In the genomic region with DNA sequence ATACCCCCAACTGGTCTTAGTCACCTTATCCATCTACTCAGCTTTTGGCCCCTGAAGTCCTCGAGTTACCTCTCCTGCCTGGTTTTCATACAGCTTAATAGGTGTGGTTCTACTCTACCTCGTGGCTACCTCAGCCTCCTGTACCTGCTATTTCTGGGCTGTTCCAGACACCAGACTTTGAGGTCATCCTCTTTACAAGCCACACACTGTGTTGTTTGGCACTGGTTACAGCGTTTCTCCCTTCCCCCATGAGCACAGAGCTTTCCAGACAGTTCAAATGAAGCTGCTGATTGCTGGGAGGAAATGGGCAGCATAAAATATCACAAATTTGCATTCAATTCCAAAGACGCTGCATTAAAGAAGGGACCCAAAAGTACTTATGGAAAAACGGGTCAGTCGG, we compare ENCODE assay signal across 32 mouse cellular contexts.
"Had no signal": no experiment of that assay in that cellular context is flagged by ENCODE, and none has a peak within 500 bp of the region (broad histone marks: within the 10 kb centered on the region; RNA-seq: fewer than 3 reads in every experiment).

No protein-coding gene starts in this region.

- H3K4me2 ChIP-seq: limb, embryonic 12.5 days; limb, embryonic 13.5 days; limb, embryonic 15.5 days; liver, embryonic 11.5 days; liver, embryonic 12.5 days; liver, embryonic 13.5 days; liver, embryonic 15.5 days; lung, embryonic 14.5 days; lung, embryonic 15.5 days; midbrain, embryonic 11.5 days; midbrain, embryonic 12.5 days; midbrain, embryonic 13.5 days; midbrain, embryonic 15.5 days; neural tube, embryonic 12.5 days had no signal

- H3K27ac ChIP-seq: limb, embryonic 10.5 days; limb, embryonic 12.5 days; limb, embryonic 13.5 days; limb, embryonic 15.5 days; liver, embryonic 12.5 days; liver, embryonic 13.5 days; liver, embryonic 14.5 days; liver, embryonic 15.5 days; lung, embryonic 15.5 days; macrophage; midbrain, embryonic 10.5 days; midbrain, embryonic 12.5 days; midbrain, embryonic 13.5 days; midbrain, embryonic 15.5 days; neural tube, embryonic 12.5 days had no signal

- H3K9me3 ChIP-seq: limb, embryonic 10.5 days; limb, embryonic 12.5 days; limb, embryonic 13.5 days; limb, embryonic 15.5 days; liver, embryonic 12.5 days; liver, embryonic 13.5 days; liver, embryonic 15.5 days; lung, embryonic 15.5 days; megakaryocyte, embryonic 14.5 days; midbrain, embryonic 10.5 days; midbrain, embryonic 12.5 days; midbrain, embryonic 13.5 days; midbrain, embryonic 15.5 days; neural tube, embryonic 12.5 days had no signal

- H3K4me3 ChIP-seq: limb, embryonic 10.5 days; limb, embryonic 12.5 days; limb, embryonic 13.5 days; limb, embryonic 15.5 days; liver, embryonic 12.5 days; liver, embryonic 13.5 days; liver, embryonic 15.5 days; lung, embryonic 15.5 days; megakaryocyte, embryonic 14.5 days; midbrain, embryonic 10.5 days; midbrain, embryonic 12.5 days; midbrain, embryonic 13.5 days; midbrain, embryonic 15.5 days; myocyte; neural tube, embryonic 12.5 days had no signal

- ATAC-seq: liver, embryonic 12.5 days; liver, postnatal 0 days; lung, postnatal 0 days; midbrain, embryonic 13.5 days; midbrain, embryonic 15.5 days; midbrain, embryonic 16.5 days had no signal

- H3K9ac ChIP-seq: limb, embryonic 12.5 days; limb, embryonic 13.5 days; limb, embryonic 15.5 days; liver, embryonic 12.5 days; liver, embryonic 13.5 days; liver, embryonic 14.5 days; liver, embryonic 15.5 days; liver, postnatal 0 days; lung, embryonic 14.5 days; lung, embryonic 15.5 days; midbrain, embryonic 12.5 days; midbrain, embryonic 13.5 days; midbrain, embryonic 15.5 days; neural tube, embryonic 12.5 days had no signal

- H3K27me3 ChIP-seq: limb, embryonic 12.5 days; limb, embryonic 13.5 days; limb, embryonic 15.5 days; liver, embryonic 12.5 days; liver, embryonic 13.5 days; liver, embryonic 15.5 days; lung, embryonic 15.5 days; megakaryocyte, embryonic 14.5 days; midbrain, embryonic 12.5 days; midbrain, embryonic 13.5 days; midbrain, embryonic 15.5 days; neural tube, embryonic 12.5 days had no signal

- H3K36me3 ChIP-seq: lung, embryonic 15.5 days; midbrain, embryonic 12.5 days; midbrain, embryonic 15.5 days; neural tube, embryonic 12.5 days had no signal

- DNase-seq: left cerebral cortex, postnatal 4 days; liver; liver, embryonic 13.5 days; liver, postnatal 0 days; lung, adult 18-20 months; lung, adult 2 months; lung, embryonic 14.5 days; lung, postnatal 10 days; lung, postnatal 14 days; lung, postnatal 36 days; lung, postnatal 4 days; midbrain, embryonic 14.5 days had no signal
